Mouse (Mus musculus) heart, embryonic 12.5 days (tissue): ENCODE results near the gene Gm904. TPM values are rescaled to one million over a fixed set of nuclear protein-coding genes. Genes with fewer than 3 reads are reported as not detected.
"Not testable (repeated sequence)": the region's sequence is repeated elsewhere in the genome, so short reads cannot be mapped to it uniquely, and the experiment has no call there.

Source experiments
- ATAC-seq: fragments of 200-750 bp; cut with Nextera tagmentation; 2 replicates; pipeline ENCODE4 v1.8.0; 2017; ENCODE audit warnings: moderate TSS enrichment, moderate library complexity; ENCODE audit not compliant: insufficient number of reproducible peaks, low FRiP score
- H3K27ac ChIP-seq: fragments of 300-500 bp; sonication (generic); 2 replicates; pipeline ENCODE4 v1.5.1; 2016; ENCODE audit warnings: mild to moderate bottlenecking, moderate library complexity; ENCODE audit not compliant: poor library complexity, severe bottlenecking
- H3K27me3 ChIP-seq: fragments of 300-500 bp; sonication (generic); replicated peaks from 2 replicates; pipeline ENCODE4 v1.6.1; 2016; ENCODE audit warnings: mild to moderate bottlenecking, moderate library complexity
- H3K36me3 ChIP-seq: fragments of 300-500 bp; sonication (generic); 2 replicates; pipeline ENCODE4 v1.6.1; 2016; ENCODE audit warnings: mild to moderate bottlenecking, moderate library complexity
- H3K4me1 ChIP-seq: fragments of 300-500 bp; sonication (generic); replicated peaks from 2 replicates; pipeline ENCODE4 v1.6.1; 2016; ENCODE audit warnings: mild to moderate bottlenecking
- H3K4me2 ChIP-seq: fragments of 300-500 bp; sonication (generic); 2 replicates; pipeline ENCODE4 v1.6.1; 2016; ENCODE audit warnings: mild to moderate bottlenecking, moderate library complexity
- H3K4me3 ChIP-seq: fragments of 300-500 bp; sonication (generic); 2 replicates; pipeline ENCODE4 v1.5.1; 2016; ENCODE audit warnings: mild to moderate bottlenecking
- H3K9ac ChIP-seq: fragments of 300-500 bp; sonication (generic); 2 replicates; pipeline ENCODE4 v1.6.1; 2016; ENCODE audit warnings: mild to moderate bottlenecking, moderate library complexity
- H3K9me3 ChIP-seq: fragments of 300-500 bp; sonication (generic); replicated peaks from 2 replicates; pipeline ENCODE4 v1.6.1; 2016; ENCODE audit warnings: mild to moderate bottlenecking, moderate library complexity
- WGBS: fragments of 180-500 bp; shearing (Covaris S2); methylation state at CpG from one replicate; pipeline ENCODE4 v1.1.7; 2016; 5-methylcytosine and 5-hydroxymethylcytosine counted together
- microRNA-seq: library from miRNA; unstranded; fragments of <30 nt; microRNA quantifications from one replicate; pipeline ENCODE4, GENCODE M21; 2017
- polyA plus RNA-seq: library from polyadenylated mRNA; unstranded; fragments of >200 nt; fragmentation: Nextera tagmentation; extraction: Ambion mirVana; gene quantifications from 2 replicates; pipeline ENCODE4 v1.2.1, GENCODE M21; 2016

Gm904 gene
- polyA plus RNA-seq: not detected in 2 replicates

- H3K9ac ChIP-seq, H3K9me3 ChIP-seq, H3K27me3 ChIP-seq, ATAC-seq, H3K27ac ChIP-seq, H3K4me2 ChIP-seq, H3K4me3 ChIP-seq, H3K4me1 ChIP-seq, H3K36me3 ChIP-seq: not testable (repeated sequence)
Measured at GRCm38 (mm10) chr13:50642928-50643327, at the start of gene Gm904. Gene Gm904 (plus strand): TSS chr13:50643228.

GRCm38 (mm10) chr13:50648771-50649170 lies 5.7 kb downstream of the Gm904 start:
- not testable (repeated sequence) for H3K4me1 ChIP-seq, H3K4me2 ChIP-seq, ATAC-seq, H3K36me3 ChIP-seq, H3K9ac ChIP-seq, H3K27ac ChIP-seq, H3K9me3 ChIP-seq, H3K4me3 ChIP-seq, H3K27me3 ChIP-seq
- 46% methylated on average over 2 of the region's 2 CpGs for WGBS

Small RNA genes lying within 50 kb of the gene (microRNA-seq; reads per million reads assigned to microRNA genes)
- not detected for gene Gm23952
- not detected for gene Mir683-2

Other genes starting within 250 kb of the Gm904 start
- 24.6 and 29.8 TPM in 2 replicates for gene Fbxw17, start 225.4 kb upstream of the Gm904 start, polyA plus RNA-seq
- gene Gm47429, start 199.3 kb upstream of the Gm904 start, polyA plus RNA-seq: not detected in 2 replicates
- gene Nutm2, start 175.9 kb upstream of the Gm904 start, polyA plus RNA-seq: not detected in 2 replicates
- not detected in 2 replicates for gene Gm8765, start 55.1 kb downstream of the Gm904 start, polyA plus RNA-seq